ENCODE assay signal across 14 mouse cellular contexts in genomic region chr11:35294670-35295069, GRCm38 (mm10).
"Had no signal": no experiment of that assay in that cellular context is flagged by ENCODE, and none has a peak within 500 bp of the region (broad histone marks: within the 10 kb centered on the region; RNA-seq: fewer than 3 reads in every experiment).

No protein-coding gene starts in this region.

- H3K9ac ChIP-seq: liver, embryonic 12.5 days; lung, embryonic 14.5 days had no signal

- H3K27ac ChIP-seq: kidney, postnatal 0 days; left cerebral cortex, adult 2 months; limb, embryonic 10.5 days; liver, embryonic 12.5 days; midbrain, embryonic 10.5 days had no signal

- H3K36me3 ChIP-seq: liver, embryonic 12.5 days; midbrain, embryonic 10.5 days had no signal

- DNase-seq: kidney, postnatal 4 days; lung, postnatal 10 days; lung, postnatal 4 days; right cerebral cortex, postnatal 4 days; spleen, adult 18-20 months; thymus, adult 2 months; thymus, postnatal 25 days had no signal

- H3K4me1 ChIP-seq: liver, embryonic 12.5 days had no signal

- H3K4me2 ChIP-seq: liver, embryonic 12.5 days; lung, embryonic 14.5 days had no signal

- ATAC-seq: liver, embryonic 12.5 days had no signal

- H3K4me3 ChIP-seq: left cerebral cortex, adult 2 months; limb, embryonic 10.5 days; liver, embryonic 12.5 days; midbrain, embryonic 10.5 days; myocyte had no signal

- H3K9me3 ChIP-seq: limb, embryonic 10.5 days; liver, embryonic 12.5 days; midbrain, embryonic 10.5 days had no signal

- H3K27me3 ChIP-seq: liver, embryonic 12.5 days had no signal
